Mouse (Mus musculus) midbrain, embryonic 12.5 days (tissue): ENCODE data around the gene 4930474N05Rik. TPM values are rescaled to one million over a fixed set of nuclear protein-coding genes. Genes with fewer than 3 reads are reported as not detected.

Experiments used
- ATAC-seq: fragments of 200-750 bp; cut with Nextera tagmentation; 2 replicates; pipeline ENCODE4 v1.8.0; 2017; ENCODE audit warnings: low read depth, moderate TSS enrichment, moderate library complexity; ENCODE audit not compliant: low FRiP score
- H3K27ac ChIP-seq: fragments of 300-500 bp; sonication (generic); replicated peaks from 2 replicates; pipeline ENCODE4 v1.5.1; 2016; ENCODE audit warnings: mild to moderate bottlenecking
- H3K27me3 ChIP-seq: fragments of 300-500 bp; sonication (generic); 2 replicates; pipeline ENCODE4 v1.6.1; 2016; ENCODE audit warnings: mild to moderate bottlenecking
- H3K36me3 ChIP-seq: fragments of 300-500 bp; sonication (generic); 2 replicates; pipeline ENCODE4 v1.6.1; 2016
- H3K4me1 ChIP-seq: fragments of 300-500 bp; sonication (generic); 2 replicates; pipeline ENCODE4 v1.6.1; 2016
- H3K4me2 ChIP-seq: fragments of 300-500 bp; sonication (generic); replicated peaks from 2 replicates; pipeline ENCODE4 v1.6.1; 2016; ENCODE audit warnings: mild to moderate bottlenecking, moderate library complexity
- H3K4me3 ChIP-seq: fragments of 300-500 bp; sonication (generic); 2 replicates; pipeline ENCODE4 v1.5.1; 2016; ENCODE audit warnings: mild to moderate bottlenecking
- H3K9ac ChIP-seq: fragments of 300-500 bp; sonication (generic); replicated peaks from 2 replicates; pipeline ENCODE4 v1.6.1; 2016; ENCODE audit warnings: mild to moderate bottlenecking, moderate library complexity
- H3K9me3 ChIP-seq: fragments of 300-500 bp; sonication (generic); 2 replicates; pipeline ENCODE4 v1.6.1; 2016; ENCODE audit warnings: mild to moderate bottlenecking
- WGBS: fragments of 180-500 bp; shearing (Covaris S2); methylation state at CpG from one replicate; pipeline ENCODE4 v1.1.7; 2016; 5-methylcytosine and 5-hydroxymethylcytosine counted together
- polyA plus RNA-seq: library from polyadenylated mRNA; unstranded; fragments of >200 nt; fragmentation: Nextera tagmentation; extraction: Ambion mirVana; gene quantifications from 2 replicates; pipeline ENCODE4 v1.2.1, GENCODE M21; 2016

The 4930474N05Rik gene
- polyA plus RNA-seq: not detected in 2 replicates

- H3K27ac ChIP-seq: no peak within 1 kb of the TSS
- no peaks in the 10 kb centered on the region for H3K36me3 ChIP-seq
- no peaks in the 10 kb centered on the region for H3K27me3 ChIP-seq
- H3K9ac ChIP-seq: no peak within 1 kb of the TSS
- no peak for ATAC-seq
- no peak within 1 kb of the TSS for H3K4me3 ChIP-seq
- H3K9me3 ChIP-seq: no peaks in the 10 kb centered on the region
- no peak within 1 kb of the TSS for H3K4me2 ChIP-seq
- no peaks in the 10 kb centered on the region for H3K4me1 ChIP-seq
Measured at GRCm38 (mm10) chr14:36094617-36095016, at the start of gene 4930474N05Rik. 4930474N05Rik (plus strand) TSS chr14:36094917.

GRCm38 (mm10) chr14:36048746-36049391 is 45.8 kb upstream of the 4930474N05Rik start:
- ATAC-seq: peak; percentile 88
- no peak overlapping the region for H3K4me3 ChIP-seq
- H3K27ac ChIP-seq: no peak overlapping the region
- 63% methylated on average over 9 of the region's 9 CpGs for WGBS
- H3K9ac ChIP-seq: no peak overlapping the region
- H3K36me3 ChIP-seq: no peaks in the 10 kb centered on the region
- H3K27me3 ChIP-seq: no peaks in the 10 kb centered on the region
- no peaks in the 10 kb centered on the region for H3K4me1 ChIP-seq
- H3K4me2 ChIP-seq: no peak overlapping the region
- no peaks in the 10 kb centered on the region for H3K9me3 ChIP-seq

GRCm38 (mm10) chr14:36053281-36053680 is 41.4 kb upstream of the 4930474N05Rik start:
- H3K4me3 ChIP-seq: no peak overlapping the region
- no peaks in the 10 kb centered on the region for H3K27me3 ChIP-seq
- no peak for ATAC-seq
- no peaks in the 10 kb centered on the region for H3K9me3 ChIP-seq
- H3K36me3 ChIP-seq: no peaks in the 10 kb centered on the region
- WGBS: 93% methylated on average over 2 of the region's 2 CpGs
- H3K9ac ChIP-seq: no peak overlapping the region
- no peak overlapping the region for H3K27ac ChIP-seq
- no peaks in the 10 kb centered on the region for H3K4me1 ChIP-seq
- H3K4me2 ChIP-seq: no peak overlapping the region

GRCm38 (mm10) chr14:36098528-36098927 is 3.8 kb downstream of the 4930474N05Rik start:
- Histone ChIP-seq H3K27me3 (no peaks in the 10 kb centered on the region), H3K27ac (no peak overlapping the region), H3K36me3 (no peaks in the 10 kb centered on the region), H3K9ac (no peak overlapping the region), H3K4me2 (no peak overlapping the region), H3K9me3 (no peaks in the 10 kb centered on the region), H3K4me1 (no peaks in the 10 kb centered on the region), H3K4me3 (no peak overlapping the region)
- 90% methylated on average over 3 of the region's 3 CpGs for WGBS
- ATAC-seq: no peak

- H3K4me2 ChIP-seq: no peak overlapping the region
- H3K9ac ChIP-seq: no peak overlapping the region
- no peak overlapping the region for H3K27ac ChIP-seq
- no peak overlapping the region for H3K4me3 ChIP-seq
- WGBS: 48% methylated on average over 1 of the region's 1 CpGs
- no peaks in the 10 kb centered on the region for H3K4me1 ChIP-seq
- H3K9me3 ChIP-seq: no peaks in the 10 kb centered on the region
- ATAC-seq: no peak
- H3K27me3 ChIP-seq: no peaks in the 10 kb centered on the region
- no peaks in the 10 kb centered on the region for H3K36me3 ChIP-seq
Measured at GRCm38 (mm10) chr14:36099647-36100046, 4.9 kb downstream of the 4930474N05Rik start.

- Histone ChIP-seq H3K27me3 (no peaks in the 10 kb centered on the region), H3K9ac (no peak overlapping the region), H3K4me3 (no peak overlapping the region), H3K9me3 (no peaks in the 10 kb centered on the region), H3K36me3 (no peaks in the 10 kb centered on the region), H3K4me2 (no peak overlapping the region), H3K27ac (no peak overlapping the region), H3K4me1 (no peaks in the 10 kb centered on the region)
- 48% methylated on average over 1 of the region's 1 CpGs for whole genome bisulfite sequencing
- ATAC-seq: 0 out of 2 replicates have a peak, but pooled peaks have one; percentile 30
Measured at GRCm38 (mm10) chr14:36100731-36101130, 6.0 kb downstream of the 4930474N05Rik start.

- no peak overlapping the region for H3K4me2 ChIP-seq
- H3K27ac ChIP-seq: no peak overlapping the region
- H3K4me1 ChIP-seq: no peaks in the 10 kb centered on the region
- ATAC-seq: no peak
- H3K9ac ChIP-seq: no peak overlapping the region
- H3K27me3 ChIP-seq: no peaks in the 10 kb centered on the region
- no peaks in the 10 kb centered on the region for H3K36me3 ChIP-seq
- H3K4me3 ChIP-seq: no peak overlapping the region
- H3K9me3 ChIP-seq: no peaks in the 10 kb centered on the region
Measured at GRCm38 (mm10) chr14:36114481-36114880, 19.8 kb downstream of the 4930474N05Rik start.

GRCm38 (mm10) chr14:36123775-36124335 is 29.1 kb downstream of the 4930474N05Rik start:
- Histone ChIP-seq H3K27me3 (no peaks in the 10 kb centered on the region), H3K9ac (no peak overlapping the region), H3K27ac (no peak overlapping the region), H3K9me3 (no peaks in the 10 kb centered on the region), H3K4me2 (no peak overlapping the region), H3K36me3 (no peaks in the 10 kb centered on the region), H3K4me1 (no peaks in the 10 kb centered on the region), H3K4me3 (no peak overlapping the region)
- WGBS: 66% methylated on average over 2 of the region's 2 CpGs
- ATAC-seq: no peak

GRCm38 (mm10) chr14:36135749-36136148 is 41.0 kb downstream of the 4930474N05Rik start:
- Histone ChIP-seq H3K4me3 (no peak overlapping the region), H3K9ac (no peak overlapping the region), H3K27ac (no peak overlapping the region), H3K4me2 (no peak overlapping the region), H3K27me3 (no peaks in the 10 kb centered on the region), H3K9me3 (no peaks in the 10 kb centered on the region), H3K36me3 (no peaks in the 10 kb centered on the region), H3K4me1 (0 out of 2 replicates have a peak, but pooled peaks cover 3% of the 10 kb centered on the region)
- 0 out of 2 replicates have a peak, but pooled peaks have one; percentile 34 for ATAC-seq
- 32% methylated on average over 3 of the region's 3 CpGs for WGBS

GRCm38 (mm10) chr14:36137696-36138095 is 43.0 kb downstream of the 4930474N05Rik start:
- Histone ChIP-seq H3K27ac (no peak overlapping the region), H3K9ac (no peak overlapping the region), H3K4me1 (0 out of 2 replicates have a peak, but pooled peaks cover 3% of the 10 kb centered on the region), H3K36me3 (no peaks in the 10 kb centered on the region), H3K9me3 (no peaks in the 10 kb centered on the region), H3K27me3 (no peaks in the 10 kb centered on the region), H3K4me3 (no peak overlapping the region), H3K4me2 (no peak overlapping the region)
- WGBS: 95% methylated on average over 4 of the region's 4 CpGs
- no peak for ATAC-seq

GRCm38 (mm10) chr14:36145261-36145660 is 50.5 kb downstream of the 4930474N05Rik start:
- H3K9me3 ChIP-seq: no peaks in the 10 kb centered on the region
- H3K4me3 ChIP-seq: no peak overlapping the region
- H3K27ac ChIP-seq: no peak overlapping the region
- H3K36me3 ChIP-seq: no peaks in the 10 kb centered on the region
- no peak overlapping the region for H3K4me2 ChIP-seq
- no peaks in the 10 kb centered on the region for H3K27me3 ChIP-seq
- H3K9ac ChIP-seq: no peak overlapping the region
- no peak for ATAC-seq
- H3K4me1 ChIP-seq: no peaks in the 10 kb centered on the region
